In the genomic region with DNA sequence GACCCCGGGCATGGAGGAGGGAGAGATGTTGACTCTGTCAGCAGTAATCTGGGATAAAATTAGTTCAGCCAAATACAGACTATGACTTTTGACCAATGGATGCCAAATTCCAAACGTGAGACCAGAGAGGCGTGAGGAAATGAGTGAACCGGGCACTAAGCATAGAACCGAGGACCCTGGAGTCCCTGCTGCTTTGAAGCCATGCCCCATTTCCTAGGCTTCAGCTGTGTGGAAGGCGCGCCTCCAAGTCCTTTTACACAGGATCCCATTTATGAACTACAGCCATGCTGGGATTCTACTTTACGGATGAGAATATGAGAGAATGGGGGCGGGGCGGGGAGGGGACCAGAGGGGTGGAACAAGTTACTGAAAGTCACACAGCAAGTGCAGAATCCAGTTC, we compare ENCODE assay signal across 9 mouse cellular contexts.
DNase-seq lines count a peak whose midpoint lies in the region; ATAC-seq and TF ChIP-seq lines count a peak whose summit lies in the region.
"Had no signal": no experiment of that assay in that cellular context is flagged by ENCODE, and none has a peak within 500 bp of the region (broad histone marks: within the 10 kb centered on the region; RNA-seq: fewer than 3 reads in every experiment).

No protein-coding gene starts in this region.

- peak overlapping the region; percentile 56 for H3K27ac ChIP-seq in heart, embryonic 16.5 days (ENCODE audit: low read length)
- no peak overlapping the region for H3K27ac ChIP-seq in CH12.LX (ENCODE audit: insufficient read depth, low read depth)
- H3K27ac ChIP-seq in hindbrain, postnatal 0 days = no peak overlapping the region
- no peak overlapping the region for H3K27ac ChIP-seq in midbrain, postnatal 0 days (ENCODE audit: low read depth, low read length)

- peaks cover 8% of the 10 kb centered on the region for H3K9me3 ChIP-seq in heart, embryonic 16.5 days (replicated peaks; ENCODE audit: control insufficient read depth, low read length)
- peaks cover 13% of the 10 kb centered on the region for H3K9me3 ChIP-seq in CH12.LX (replicated peaks; ENCODE audit: low read length)
- no peaks in the 10 kb centered on the region for H3K9me3 ChIP-seq in hindbrain, postnatal 0 days (ENCODE audit: low read length)
- no peaks in the 10 kb centered on the region for H3K9me3 ChIP-seq in midbrain, postnatal 0 days (ENCODE audit: low read length)

- no peaks in the 10 kb centered on the region for H3K36me3 ChIP-seq in heart, embryonic 16.5 days (ENCODE audit: control insufficient read depth, insufficient read depth)
- H3K36me3 ChIP-seq in CH12.LX (replicated peaks in 1 of 2; ENCODE audit: control insufficient read depth in 1 of 2, insufficient read depth in 1 of 2, low read length in 1 of 2) = no peaks in the 10 kb centered on the region
- H3K36me3 ChIP-seq in hindbrain, postnatal 0 days (ENCODE audit: insufficient read depth, low read length) = no peaks in the 10 kb centered on the region
- H3K36me3 ChIP-seq in midbrain, postnatal 0 days (ENCODE audit: insufficient read depth, low read length) = no peaks in the 10 kb centered on the region

- intact Hi-C loops in heart, postnatal 10 days (cut with DNase I) = no loop called here
- intact Hi-C loops in left cerebral cortex, postnatal 36 days (cut with DNase I) = no loop called here

- no peak for TF ChIP-seq EP300 in CH12.LX (IDR thresholded peaks at IDR 0.05; ENCODE audit: low read length)

- dilution Hi-C loops in CH12.LX (cut with MboI; ENCODE audit: extremely low pct_ligation_motif_present, extremely low pct_unique_long_range_greater_than_20kb, low sequenced_read_pairs) = no loop called here

- 62% methylated on average over 10 of the region's 10 CpGs for WGBS in heart, embryonic 16.5 days
- WGBS in hindbrain, postnatal 0 days = 59% methylated on average over 10 of the region's 10 CpGs
- 81% methylated on average over 10 of the region's 10 CpGs for WGBS in midbrain, postnatal 0 days

- H3K4me2 ChIP-seq in heart, embryonic 16.5 days (ENCODE audit: low read depth, low read length) = no peak overlapping the region
- H3K4me2 ChIP-seq in CH12.LX (ENCODE audit: insufficient read depth, low read depth, poor library complexity, severe bottlenecking) = 0 out of 2 replicates have a peak overlapping the region, but pooled peaks have one; percentile 0
- H3K4me2 ChIP-seq in hindbrain, postnatal 0 days (ENCODE audit: low read depth, low read length) = no peak overlapping the region
- no peak overlapping the region for H3K4me2 ChIP-seq in midbrain, postnatal 0 days (ENCODE audit: low read depth, low read length, poor library complexity, severe bottlenecking)
- H3K4me2 ChIP-seq: midbrain, embryonic 11.5 days had no signal

- no peak for ATAC-seq in heart, embryonic 16.5 days (replicated peaks; ENCODE audit: extremely low read depth, insufficient read depth, low FRiP score)
- 0 out of 2 replicates have a peak, but pooled peaks have one; percentile 32 for ATAC-seq in hindbrain, postnatal 0 days
- no peak for ATAC-seq in activated CD4-positive, CD25-positive, alpha-beta regulatory T cell, adult 4 months
- ATAC-seq in midbrain, postnatal 0 days (ENCODE audit: low FRiP score) = no peak

- H3K4me3 ChIP-seq in heart, embryonic 16.5 days (ENCODE audit: low read length) = no peak overlapping the region
- no peak overlapping the region for H3K4me3 ChIP-seq in CH12.LX (replicated peaks in 1 of 3; ENCODE audit: low read depth in 2 of 3, low read length in 2 of 3, poor library complexity in 1 of 3)
- no peak overlapping the region for H3K4me3 ChIP-seq in hindbrain, postnatal 0 days (ENCODE audit: low read length)
- no peak overlapping the region for H3K4me3 ChIP-seq in midbrain, postnatal 0 days (ENCODE audit: low read depth, low read length)

- TF ChIP-seq CTCF in CH12.LX (conservative IDR thresholded peaks at IDR 0.05 in 1 of 2, IDR thresholded peaks at IDR 0.05 in 1 of 2; ENCODE audit: low read depth in 2 of 2, low read length in 2 of 2) = no peak
- TF ChIP-seq CTCF in hindbrain, postnatal 0 days (IDR thresholded peaks at IDR 0.05; ENCODE audit: low read depth) = no peak
- no peak for TF ChIP-seq CTCF in midbrain, postnatal 0 days (IDR thresholded peaks at IDR 0.05)

- no peak for DNase-seq in heart, postnatal 10 days
- DNase-seq in CH12.LX (ENCODE audit: extremely low read depth) = no peak
- DNase-seq in embryo, embryonic 11.5 days (ENCODE audit: low read depth, low spot score) = peak; percentile 30
- no peak for DNase-seq in hindbrain, postnatal 0 days (ENCODE audit: low spot score)
- no peak for DNase-seq in left cerebral cortex, postnatal 36 days (ENCODE audit: low spot score in 2 of 2)
- DNase-seq in midbrain, postnatal 0 days (ENCODE audit: low spot score) = no peak

- H3K9ac ChIP-seq in heart, embryonic 16.5 days (ENCODE audit: low read length) = no peak overlapping the region
- no peak overlapping the region for H3K9ac ChIP-seq in CH12.LX (ENCODE audit: insufficient read depth, low read depth)
- no peak overlapping the region for H3K9ac ChIP-seq in hindbrain, postnatal 0 days (replicated peaks; ENCODE audit: low read length)
- no peak overlapping the region for H3K9ac ChIP-seq in midbrain, postnatal 0 days (replicated peaks; ENCODE audit: low read length, poor library complexity, severe bottlenecking)

- no peaks in the 10 kb centered on the region for H3K79me2 ChIP-seq in CH12.LX (replicated peaks; ENCODE audit: control insufficient read depth, extremely low read depth, insufficient read depth, poor library complexity, severe bottlenecking)

- no peak for TF ChIP-seq RAD21 in CH12.LX (IDR thresholded peaks at IDR 0.05; ENCODE audit: low read depth, low read length)

- H3K4me1 ChIP-seq in heart, embryonic 16.5 days (ENCODE audit: control insufficient read depth, insufficient read depth, low read length) = peaks cover 17% of the 10 kb centered on the region
- H3K4me1 ChIP-seq in CH12.LX (ENCODE audit: control insufficient read depth in 1 of 2, insufficient read depth in 2 of 2) = peaks cover 6 to 29% of the 10 kb centered on the region in 2 experiments
- 0 out of 2 replicates have a peak, but pooled peaks cover 7% of the 10 kb centered on the region for H3K4me1 ChIP-seq in hindbrain, postnatal 0 days (ENCODE audit: insufficient read depth, low read length)
- H3K4me1 ChIP-seq in midbrain, postnatal 0 days (ENCODE audit: insufficient read depth, low read length) = no peaks in the 10 kb centered on the region

- H3K27me3 ChIP-seq in heart, embryonic 16.5 days (ENCODE audit: control insufficient read depth, insufficient read depth, low read length) = no peaks in the 10 kb centered on the region
- no peaks in the 10 kb centered on the region for H3K27me3 ChIP-seq in CH12.LX (replicated peaks)
- H3K27me3 ChIP-seq in hindbrain, postnatal 0 days (ENCODE audit: insufficient read depth, low read length) = no peaks in the 10 kb centered on the region; the same call in 1 of the 2 replicates
- no peaks in the 10 kb centered on the region for H3K27me3 ChIP-seq in midbrain, postnatal 0 days (ENCODE audit: insufficient read depth, low read length)

- in situ Hi-C loops in CH12.LX (cut with MboI; ENCODE audit: low pct_ligation_motif_present, low pct_unique_long_range_greater_than_20kb, low sequenced_read_pairs) = no loop called here

- TF ChIP-seq POLR2A in CH12.LX (IDR thresholded peaks at IDR 0.05; ENCODE audit: low read depth, low read length) = no peak

TF ChIP-seq in CH12.LX, 34 proteins besides CTCF, POLR2A, EP300 and RAD21:
- TF ChIP-seq E2F4 (IDR thresholded peaks at IDR 0.05; ENCODE audit: insufficient replicate concordance, low read depth, low read length) = no peak
- no peak for TF ChIP-seq BHLHE40 (IDR thresholded peaks at IDR 0.05; ENCODE audit: low read depth, low read length)
- no peak for TF ChIP-seq MAX (IDR thresholded peaks at IDR 0.05; ENCODE audit: low read length)
- no peak for TF ChIP-seq POLR2AphosphoS2 (IDR thresholded peaks at IDR 0.05; ENCODE audit: low read depth, low read length)
- no peak for TF ChIP-seq ZKSCAN1 (IDR thresholded peaks at IDR 0.05; ENCODE audit: borderline replicate concordance, low read depth, low read length)
- TF ChIP-seq MEF2A (IDR thresholded peaks at IDR 0.05; ENCODE audit: borderline replicate concordance, low read depth, low read length) = no peak
- TF ChIP-seq CHD1 (IDR thresholded peaks at IDR 0.05; ENCODE audit: low read depth, low read length) = no peak
- TF ChIP-seq TBP (conservative IDR thresholded peaks at IDR 0.05; ENCODE audit: low read depth, low read length) = no peak
- TF ChIP-seq NELFE (IDR thresholded peaks at IDR 0.05; ENCODE audit: low read depth, low read length) = no peak
- TF ChIP-seq HCFC1 (IDR thresholded peaks at IDR 0.05; ENCODE audit: low read depth, low read length) = no peak
